Mouse (Mus musculus) ovary, adult 10 weeks (tissue): Measurements from ENCODE around the gene BC016579. TPM values are rescaled to one million over a fixed set of nuclear protein-coding genes. Genes with fewer than 3 reads are reported as not detected.

Source experiments
- polyA plus RNA-seq: library from polyadenylated mRNA; stranded (reverse); fragments of 350-450 nt; fragmentation: Illumina TruSeq; extraction: RNeasy Lipid Tissue Mini Kit (QIAGEN cat#74804); gene quantifications from one replicate; pipeline ENCODE4 v1.2.3, GENCODE M21; 2014

BC016579 gene
- polyA plus RNA-seq, result not detected

GRCm38 (mm10) chr16:45653934-45654332 lies at the start of gene BC016579:
BC016579 (minus strand) TSS chr16:45654068.

DNA sequence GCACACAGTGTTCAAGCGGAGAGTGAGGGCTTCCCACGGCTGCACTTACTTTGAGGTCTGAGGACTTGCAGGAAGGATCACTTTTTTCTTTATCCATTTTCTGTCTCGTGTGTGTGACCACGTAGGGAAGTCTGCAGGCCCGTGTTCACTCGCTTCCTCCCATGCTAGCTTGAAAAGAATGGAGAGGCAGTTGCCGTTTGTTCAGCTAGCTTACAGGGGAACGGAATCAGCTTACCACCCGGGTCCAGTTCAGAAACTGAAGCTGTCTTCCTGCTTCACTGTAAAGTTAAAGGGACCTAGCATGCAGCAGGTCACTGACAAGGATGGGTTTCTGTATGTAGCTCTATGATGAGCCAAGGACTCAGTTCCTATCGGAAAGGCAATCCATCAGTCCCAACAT lies 39.7 kb upstream of the BC016579 start, which contains the start of gene Tmprss7:
TSS of gene Tmprss7 (minus strand) at position 101 of the 400 bp plus-strand sequence.

DNA sequence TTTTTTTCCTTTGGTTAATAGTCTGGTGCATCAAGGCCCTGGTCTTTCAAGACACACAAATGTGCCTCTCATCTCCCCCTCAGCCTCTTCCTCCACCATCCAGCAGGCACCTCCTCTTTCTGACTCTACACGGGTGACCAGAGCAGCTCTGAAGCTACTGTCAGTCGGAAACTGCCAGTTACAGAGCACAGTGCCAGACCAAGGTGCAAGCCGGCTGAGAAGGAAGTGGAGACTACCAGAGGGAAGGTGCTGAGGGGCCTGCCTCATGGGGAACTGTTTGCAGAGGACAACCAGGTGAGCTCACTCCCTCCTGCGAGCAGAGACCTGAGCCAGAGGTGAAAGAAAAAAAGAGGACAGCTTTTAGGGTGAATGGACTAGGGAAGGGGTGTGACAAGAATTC lies 43.6 kb downstream of the BC016579 start, which contains the start of gene Gcsam:
TSS of gene Gcsam (plus strand) at position 114 of the 400 bp plus-strand sequence.

Other genes starting within 250 kb of the BC016579 start
- 193 TPM for gene Cd200, start 245.0 kb downstream of the BC016579 start, polyA plus RNA-seq
- 2.2 TPM for gene Gm609, start 161.1 kb downstream of the BC016579 start, polyA plus RNA-seq
- not detected for gene Gm17783, start 122.0 kb downstream of the BC016579 start, polyA plus RNA-seq
- not detected for gene Slc9c1, start 118.8 kb downstream of the BC016579 start, polyA plus RNA-seq
- 0.68 TPM for gene Gcsam, start 43.7 kb downstream of the BC016579 start, polyA plus RNA-seq
- not detected for gene Tmprss7, start 39.6 kb upstream of the BC016579 start, polyA plus RNA-seq
- gene Tagln3, start 70.5 kb upstream of the BC016579 start, polyA plus RNA-seq, result not detected
- gene Abhd10, start 88.9 kb upstream of the BC016579 start, polyA plus RNA-seq, result 29.8 TPM